Mouse (Mus musculus) induced T-regulatory cell, adult 2 months (primary cell): ENCODE data around the gene Rplp2.

Experiments
- DNase-seq: peaks from one replicate; pipeline ENCODE4 v3.0.0-alpha.2; 2012; ENCODE audit warnings: low read depth

The Rplp2 gene

DNA sequence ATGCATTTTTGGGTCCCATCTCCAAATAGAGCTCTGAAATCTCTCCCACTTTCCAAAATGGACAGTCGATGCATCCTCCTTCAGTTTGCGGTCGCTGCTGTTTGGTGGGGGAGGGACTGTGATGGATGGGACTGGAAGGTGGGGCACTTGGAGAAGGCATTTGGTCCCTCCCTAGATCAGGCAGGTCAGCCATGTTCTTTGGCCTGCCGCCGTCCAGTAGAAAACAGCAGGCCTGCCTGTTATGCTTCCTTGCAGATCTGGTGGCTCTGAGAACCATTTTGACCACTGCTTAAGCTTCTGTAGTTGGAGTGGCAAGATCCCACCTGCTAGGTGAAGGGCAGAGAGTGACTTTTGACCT lies 21.0 kb downstream of the Rplp2 start:
- no peak for DNase-seq

DNA sequence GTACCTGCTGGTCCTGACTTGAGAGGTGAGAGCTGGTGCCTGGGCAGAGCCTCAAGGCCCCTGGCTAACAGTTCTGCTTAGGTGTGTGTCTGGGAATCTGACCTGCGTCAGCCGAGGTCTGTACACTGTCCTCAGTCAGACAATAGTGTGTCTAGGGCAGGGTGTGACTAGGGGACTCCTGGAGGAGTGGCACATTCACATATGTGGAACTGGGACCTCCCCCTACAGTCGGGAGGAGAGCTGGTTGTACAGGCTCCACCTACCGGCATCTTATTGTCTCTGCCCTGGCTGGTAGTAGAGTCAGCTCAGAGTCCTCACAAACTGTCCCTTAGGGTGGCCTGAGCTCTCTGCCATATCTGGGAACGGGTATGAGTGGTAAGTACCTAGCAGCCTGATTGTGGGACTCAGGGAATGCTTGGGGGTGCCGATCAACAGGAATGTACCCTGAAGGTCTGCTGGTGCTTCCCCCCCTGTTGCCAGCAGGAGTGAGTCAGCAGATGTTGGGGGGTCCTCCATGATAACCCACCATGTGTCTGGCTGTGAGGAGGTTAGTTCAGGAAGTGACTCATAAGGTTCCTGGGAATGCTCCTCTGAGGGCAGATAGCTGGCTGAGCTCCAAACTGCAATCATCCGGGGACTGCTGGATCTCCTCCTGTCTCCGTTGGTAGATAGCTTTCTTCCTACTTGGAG lies 21.5 kb downstream of the Rplp2 start:
- peak; percentile 75 for DNase-seq

DNA sequence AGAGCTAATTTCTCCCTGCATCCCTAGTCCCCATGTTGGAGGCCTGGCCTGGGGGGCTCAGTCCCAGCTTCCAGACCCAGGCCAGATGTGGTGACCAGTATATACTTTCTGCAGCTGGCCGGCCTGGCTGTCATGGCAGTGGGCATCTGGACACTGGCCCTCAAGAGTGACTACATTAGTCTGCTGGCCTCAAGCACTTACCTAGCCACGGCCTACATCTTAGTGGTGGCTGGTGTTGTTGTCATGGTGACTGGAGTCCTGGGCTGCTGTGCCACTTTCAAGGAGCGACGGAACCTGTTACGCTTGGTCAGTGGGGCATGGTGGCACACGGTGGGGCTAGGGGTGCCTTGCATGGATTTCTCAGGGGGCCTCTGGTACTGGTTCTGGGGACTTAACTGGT lies 22.2 kb downstream of the Rplp2 start:
- no peak for DNase-seq

DNA sequence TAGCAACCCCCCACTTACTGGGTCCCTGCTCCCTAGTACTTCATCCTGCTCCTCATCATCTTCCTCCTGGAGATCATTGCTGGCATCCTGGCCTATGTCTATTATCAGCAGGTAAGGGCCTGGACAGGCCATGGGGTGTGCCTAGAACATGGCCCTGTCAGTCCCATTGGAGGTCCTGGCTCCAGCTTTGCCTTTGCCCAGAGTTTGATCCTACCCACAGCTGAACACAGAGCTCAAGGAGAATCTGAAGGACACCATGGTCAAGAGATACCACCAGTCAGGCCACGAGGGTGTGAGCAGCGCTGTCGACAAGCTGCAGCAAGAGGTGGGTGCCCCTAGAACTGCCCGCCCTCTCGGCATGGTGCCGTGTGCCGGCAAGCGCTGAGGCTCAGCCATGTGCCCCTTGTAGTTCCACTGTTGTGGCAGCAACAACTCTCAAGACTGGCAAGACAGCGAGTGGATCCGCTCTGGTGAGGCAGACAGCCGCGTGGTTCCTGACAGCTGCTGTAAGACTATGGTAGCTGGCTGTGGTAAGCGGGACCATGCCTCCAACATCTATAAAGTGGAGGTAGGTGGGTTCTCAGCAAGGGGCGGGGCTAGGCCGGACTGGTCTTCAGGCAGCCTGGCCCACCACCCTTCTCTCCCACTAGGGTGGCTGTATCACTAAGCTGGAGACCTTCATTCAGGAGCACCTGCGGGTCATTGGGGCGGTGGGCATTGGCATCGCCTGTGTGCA lies 22.9 kb downstream of the Rplp2 start:
- DNase-seq = no peak

DNA sequence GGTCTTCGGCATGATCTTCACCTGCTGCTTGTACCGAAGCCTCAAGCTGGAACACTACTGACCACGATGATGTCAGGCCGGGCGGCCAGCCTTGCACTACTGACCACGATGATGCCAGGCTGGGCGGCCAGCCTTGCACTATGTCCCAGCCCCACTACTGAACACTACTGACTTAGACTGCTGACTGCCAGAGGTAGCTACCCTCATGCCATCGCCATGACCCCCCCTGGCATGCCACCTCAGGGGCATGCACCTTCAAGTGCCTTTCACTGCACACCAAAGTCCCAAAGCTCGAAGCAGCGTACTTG lies 23.4 kb downstream of the Rplp2 start:
- DNase-seq = no peak

DNA sequence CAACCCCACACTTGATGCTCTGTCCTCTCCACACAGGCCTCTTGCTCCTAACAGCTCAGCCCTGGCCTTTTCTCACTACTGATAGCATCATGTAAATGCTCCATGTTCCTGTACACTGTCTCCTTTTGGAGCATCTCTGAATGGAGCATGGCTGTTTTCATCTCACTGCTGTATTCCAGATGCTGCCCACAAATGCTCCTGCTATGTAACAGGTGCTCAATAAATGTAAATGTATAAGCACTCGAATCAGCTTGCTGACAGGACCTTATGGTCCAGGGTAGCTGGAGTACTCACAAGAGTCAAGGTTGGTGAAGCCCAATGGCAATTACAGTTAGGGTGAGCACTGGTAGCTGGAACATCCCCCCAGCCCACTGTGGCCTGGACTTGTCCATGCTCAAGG lies 24.1 kb downstream of the Rplp2 start:
- no peak for DNase-seq

DNA sequence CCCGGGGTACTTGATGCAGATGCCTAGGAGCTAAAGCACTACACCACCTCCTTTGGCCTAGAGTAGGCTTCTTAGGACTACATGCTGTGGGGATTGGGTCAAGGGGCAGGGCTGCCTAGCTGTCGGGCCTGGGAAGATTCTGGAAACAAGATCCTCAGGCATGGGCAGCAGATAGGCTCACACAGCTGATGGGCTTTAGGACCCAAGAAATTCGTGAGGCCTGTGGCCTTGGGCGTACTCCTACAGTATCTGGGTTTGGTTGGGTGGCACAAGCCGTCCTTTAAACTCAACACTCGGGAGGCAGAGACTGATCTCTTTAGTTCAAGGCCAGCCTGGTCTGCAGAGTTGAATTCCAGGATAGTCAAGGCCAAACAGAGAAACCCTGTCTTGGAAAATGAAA lies 25.1 kb downstream of the Rplp2 start:
- no peak for DNase-seq

DNA sequence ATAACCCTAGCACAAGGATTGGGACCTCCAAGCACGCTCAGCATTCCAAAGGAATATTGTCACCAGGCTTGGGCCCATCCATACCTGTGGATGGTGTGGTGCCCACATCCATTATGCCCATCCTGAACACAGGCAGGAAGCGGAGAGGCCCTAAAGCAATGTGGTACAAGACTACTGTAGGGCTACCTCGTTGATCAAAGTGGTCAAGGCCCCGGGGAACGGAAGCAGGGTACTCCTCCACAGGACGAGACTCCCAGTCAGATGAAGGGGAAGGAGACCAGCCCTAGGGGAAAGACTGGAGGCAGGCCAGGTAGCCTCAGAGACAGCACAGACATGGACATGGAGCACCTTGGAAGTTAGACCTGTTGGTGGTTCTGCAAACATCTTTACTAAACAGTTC lies 25.6 kb downstream of the Rplp2 start:
- no peak for DNase-seq

DNA sequence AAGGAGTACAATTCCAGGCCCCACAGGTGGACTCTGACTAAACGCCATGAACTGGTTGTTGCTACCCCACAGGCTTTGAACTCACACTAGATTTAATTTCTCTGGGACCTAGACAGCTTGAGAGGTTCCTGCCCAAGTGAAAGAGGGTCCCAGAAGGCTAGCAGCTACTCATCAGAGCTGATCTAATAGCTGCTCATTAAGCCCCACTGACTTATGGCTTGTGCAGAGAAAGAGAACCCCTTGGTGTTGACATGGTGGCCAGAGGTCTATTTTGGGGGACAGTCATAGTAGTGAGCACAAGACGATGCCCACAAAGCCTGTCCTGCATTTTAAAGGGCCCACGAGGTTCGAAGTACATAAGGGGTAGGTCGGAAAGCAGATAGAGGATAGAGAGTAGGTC lies 27.0 kb downstream of the Rplp2 start:
- no peak for DNase-seq

DNA sequence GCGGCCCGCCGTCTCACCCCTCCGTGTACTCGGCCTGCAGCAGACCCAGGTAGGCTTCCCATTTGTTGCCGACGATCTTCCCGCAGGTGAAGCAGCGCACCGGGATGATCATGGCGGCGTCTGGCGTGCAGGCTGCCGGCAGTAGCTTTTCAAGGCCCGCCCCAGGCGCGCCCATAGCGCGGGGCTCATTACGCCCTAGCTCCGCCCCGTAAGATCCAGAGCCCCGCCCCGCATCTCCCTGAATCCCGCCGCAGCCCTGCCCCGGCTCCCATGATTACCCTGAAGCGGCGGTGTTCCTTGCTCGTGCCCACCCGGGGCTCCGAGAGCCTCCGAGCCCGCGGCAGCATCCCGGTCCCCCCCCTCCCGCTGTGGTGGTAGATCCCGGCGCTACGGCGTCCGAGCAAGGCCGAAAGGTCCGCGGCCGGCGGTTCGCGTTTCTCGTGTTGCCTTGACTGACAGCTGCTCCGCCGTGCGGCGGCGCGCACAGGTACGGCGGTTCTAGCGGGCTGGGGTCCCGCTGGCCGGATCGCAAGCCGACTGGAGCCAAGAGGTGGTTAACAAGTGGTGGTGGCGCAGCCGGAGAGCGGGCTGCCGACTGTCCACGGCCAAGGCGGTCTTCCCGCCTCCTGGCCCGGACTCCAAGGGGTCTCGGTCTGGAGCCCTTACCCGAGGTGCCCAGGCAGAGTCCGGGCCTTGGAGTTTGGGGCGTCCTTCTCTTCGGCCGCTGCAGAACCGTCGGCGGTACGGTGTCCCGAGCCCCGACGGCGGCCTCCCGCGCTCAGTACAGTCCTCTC lies 28.0 kb downstream of the Rplp2 start, which contains the start of the genes Polr2l and Tspan4:
Gene Polr2l, minus strand, starts transcription at position 122 of the 794 bp plus-strand sequence.
Gene Tspan4, plus strand, starts transcription at position 230 of the 794 bp plus-strand sequence.
- DNase-seq = peak; percentile 93

DNA sequence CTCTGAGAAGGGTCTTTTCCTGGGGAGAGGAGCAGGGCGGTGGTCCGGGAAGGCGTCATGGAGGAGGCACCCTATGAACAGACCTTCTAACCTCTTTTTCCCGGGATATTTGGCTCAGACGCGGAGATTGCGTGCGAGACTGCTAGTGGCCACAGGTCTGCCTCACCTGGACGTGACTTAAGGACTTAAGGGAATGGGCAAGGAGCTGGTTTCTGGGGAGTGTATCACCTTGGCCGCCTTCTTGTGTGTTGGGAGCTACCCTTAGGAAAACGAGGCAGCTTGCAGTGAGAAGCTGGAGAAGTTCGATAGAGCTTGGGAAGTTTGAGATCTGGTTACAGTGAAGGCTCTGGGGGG lies 28.6 kb downstream of the Rplp2 start:
- no peak for DNase-seq

DNA sequence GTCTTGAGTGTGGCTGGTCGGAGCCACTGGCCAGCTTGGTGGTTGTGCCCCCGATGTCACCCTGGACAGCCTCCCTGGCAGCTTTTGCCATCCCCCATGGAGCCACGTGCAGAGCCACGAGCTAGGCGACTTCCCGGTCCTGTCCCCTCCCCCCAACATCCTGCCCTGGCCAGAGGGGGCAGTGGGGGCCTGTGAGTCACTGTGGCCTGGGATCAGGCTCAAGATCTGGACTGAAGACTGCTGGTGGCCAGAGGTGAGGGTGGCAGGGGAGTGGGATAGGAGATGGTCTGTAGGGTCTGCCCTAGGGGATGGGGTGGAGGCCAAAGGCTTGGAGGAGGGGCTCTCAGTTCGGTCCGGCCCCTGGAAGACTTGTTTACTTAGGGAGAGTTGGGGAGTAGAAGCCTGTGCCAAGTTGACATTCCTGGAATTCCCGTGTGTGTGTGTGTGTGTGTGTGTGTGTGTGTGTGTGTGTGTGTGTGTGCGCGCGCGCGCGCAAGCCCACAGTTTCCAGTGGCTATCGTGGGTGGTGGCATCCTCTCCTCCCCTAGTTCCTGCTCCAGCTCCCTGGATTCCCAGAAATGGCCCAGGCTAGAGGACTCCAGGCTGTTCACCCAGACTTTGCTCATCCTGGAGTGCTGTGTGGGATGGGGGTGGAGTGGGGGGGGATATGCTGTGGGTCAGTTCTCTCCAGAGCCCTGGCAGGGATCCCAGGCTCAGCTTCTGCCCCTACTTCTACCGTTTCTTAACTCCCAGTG lies 29.2 kb downstream of the Rplp2 start:
- DNase-seq = peak; percentile 54

DNA sequence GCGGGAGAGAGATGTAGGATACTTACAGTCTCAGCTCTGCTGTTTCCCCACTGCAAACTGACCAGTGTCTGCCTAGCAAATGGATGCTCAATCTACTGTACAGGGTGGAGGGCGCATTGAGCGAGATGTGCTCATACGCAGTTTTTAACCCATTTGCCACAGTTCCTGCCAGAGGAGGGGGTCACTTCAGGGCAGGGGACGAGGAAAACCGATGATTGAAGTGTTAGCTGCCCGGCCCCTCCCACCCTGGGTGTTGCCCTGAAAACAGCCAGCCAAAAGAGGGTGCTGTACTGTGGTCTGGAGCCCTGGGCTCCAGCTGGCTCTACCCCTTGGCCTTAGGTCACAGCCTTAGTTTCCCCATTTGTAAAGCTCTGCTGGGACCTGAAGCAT lies 29.8 kb downstream of the Rplp2 start:
- DNase-seq = peak; percentile 44

DNA sequence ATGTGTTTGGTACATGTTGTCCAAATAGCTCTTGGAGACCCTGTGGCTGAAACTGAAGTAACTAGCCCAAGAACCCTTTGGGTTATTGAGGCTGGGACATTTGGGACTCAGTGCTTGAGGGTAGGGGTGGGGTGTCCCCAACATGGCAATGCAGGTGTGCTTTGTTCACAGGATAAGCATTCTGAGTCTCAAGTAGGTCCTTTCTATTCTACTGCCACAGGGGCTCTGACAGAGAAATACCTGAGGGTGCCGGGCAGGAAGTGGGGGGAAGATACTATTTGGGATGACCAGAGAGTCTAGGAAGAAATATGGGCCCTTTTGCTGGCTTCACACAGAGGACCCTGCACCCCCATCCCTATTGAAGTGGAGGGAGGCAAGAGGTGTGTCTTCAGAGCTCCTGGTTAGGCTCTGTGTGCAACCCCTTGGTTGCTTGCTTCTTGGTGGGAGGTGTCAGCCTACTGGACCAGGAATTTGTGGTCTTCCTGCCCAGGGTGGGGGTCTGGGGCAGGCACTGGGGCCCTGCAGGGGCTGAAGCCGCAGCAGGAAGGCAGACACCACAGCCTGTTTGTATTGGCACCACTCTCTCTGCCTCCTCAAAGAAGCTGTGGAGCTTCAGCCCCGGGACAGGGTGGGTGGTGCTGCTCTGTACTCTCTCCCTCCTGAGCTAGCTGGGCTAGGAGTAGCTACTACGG lies 30.6 kb downstream of the Rplp2 start:
- DNase-seq = no peak

DNA sequence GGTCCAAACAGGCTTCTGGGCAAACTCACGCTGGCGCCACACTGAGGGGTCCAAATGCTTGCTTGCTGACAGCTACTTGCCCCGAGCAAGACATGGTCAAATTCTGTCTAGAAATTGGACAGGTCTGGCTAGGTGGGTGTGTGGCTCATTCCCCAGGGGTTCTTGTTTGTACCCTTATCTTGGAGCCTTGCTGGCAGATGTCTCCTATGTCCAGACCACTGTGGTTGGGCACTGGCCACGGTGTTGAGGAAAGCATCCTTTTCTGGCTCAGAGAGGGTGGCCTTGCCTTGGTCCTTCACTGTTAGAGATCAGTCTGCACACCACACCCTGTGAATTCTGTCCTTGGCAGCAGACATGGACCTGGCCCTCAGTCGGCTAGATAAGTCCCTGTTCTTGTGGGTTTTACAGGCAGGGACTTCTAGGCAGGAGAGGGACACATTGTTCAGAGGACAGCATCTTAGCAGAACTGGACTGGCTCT lies 31.1 kb downstream of the Rplp2 start:
- no peak for DNase-seq

DNA sequence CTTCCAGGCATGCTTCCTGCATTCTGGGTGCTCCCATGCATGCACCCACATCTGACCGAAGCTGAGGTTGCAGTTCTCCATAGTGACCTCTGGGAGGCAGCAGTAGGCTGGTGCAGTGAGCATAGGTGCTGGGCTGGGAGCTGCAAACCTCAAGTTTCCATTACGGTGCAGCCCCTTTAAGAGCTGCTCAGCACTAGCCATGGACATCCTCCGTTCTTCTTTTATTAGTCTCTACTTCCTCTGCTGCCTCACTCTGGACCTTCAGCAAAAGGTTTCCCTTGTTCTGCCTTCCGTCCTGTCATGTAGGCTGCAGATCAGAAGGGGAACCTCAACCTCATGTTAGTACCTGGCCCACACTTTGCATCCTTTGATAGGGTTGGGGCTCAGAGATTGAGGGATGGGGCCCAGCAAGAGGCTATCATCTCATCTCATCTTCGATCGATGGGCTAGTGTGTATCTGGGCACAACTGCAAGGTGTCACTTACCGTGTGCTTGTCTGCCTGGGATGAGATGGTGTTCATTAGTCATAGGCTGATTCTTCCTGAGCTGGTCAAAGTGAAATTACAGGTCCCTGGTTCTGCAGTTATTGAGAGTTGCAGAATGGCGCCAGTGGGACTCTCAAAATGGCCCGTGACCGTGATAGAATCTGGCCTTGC lies 33.8 kb downstream of the Rplp2 start:
- peak; percentile 92 for DNase-seq

DNA sequence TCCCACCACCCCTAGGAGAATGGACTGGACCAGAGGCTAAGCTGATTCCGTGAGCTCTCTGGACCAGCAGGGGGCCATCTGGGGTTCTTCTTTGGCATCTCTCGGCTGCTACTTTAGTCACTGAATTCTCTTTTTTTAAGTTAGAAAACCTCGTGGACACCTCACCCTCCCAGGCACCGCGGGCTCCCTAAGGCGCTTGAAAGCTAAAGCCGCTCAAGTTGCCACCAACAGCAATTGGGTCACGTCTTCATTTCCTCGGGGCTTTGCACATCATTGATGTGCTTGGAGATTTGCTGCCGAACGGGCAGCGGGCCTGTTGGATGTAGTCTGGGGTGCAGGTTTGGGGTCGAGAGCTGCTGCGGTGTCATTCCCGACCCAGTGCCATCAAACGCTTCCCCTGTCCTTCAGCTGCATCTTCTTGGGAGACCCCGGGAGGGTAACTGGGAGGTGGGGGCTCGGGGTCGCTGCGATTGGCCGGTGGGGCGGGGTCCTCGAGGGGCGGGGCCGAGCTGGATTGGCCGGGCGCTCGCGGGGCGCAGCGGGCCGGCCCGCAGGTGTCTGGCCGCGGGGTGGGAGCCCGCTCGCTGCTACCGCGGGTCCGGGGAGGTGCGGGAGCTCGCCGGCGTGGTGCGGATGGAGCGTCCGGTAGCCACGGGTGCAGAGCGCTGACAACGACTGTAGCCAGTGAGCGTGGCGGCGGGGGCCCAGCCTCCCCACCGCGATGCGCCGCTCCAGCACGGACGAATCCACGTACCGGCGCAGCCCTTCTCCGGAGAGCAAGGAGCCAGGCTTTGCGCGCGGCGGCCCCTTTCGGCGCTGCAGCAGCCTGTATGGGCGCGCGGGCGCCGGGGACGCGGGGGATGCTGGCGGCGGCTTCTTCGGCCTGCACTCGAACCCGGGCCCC lies 34.6 kb downstream of the Rplp2 start:
- peak; percentile 80 for DNase-seq

DNA sequence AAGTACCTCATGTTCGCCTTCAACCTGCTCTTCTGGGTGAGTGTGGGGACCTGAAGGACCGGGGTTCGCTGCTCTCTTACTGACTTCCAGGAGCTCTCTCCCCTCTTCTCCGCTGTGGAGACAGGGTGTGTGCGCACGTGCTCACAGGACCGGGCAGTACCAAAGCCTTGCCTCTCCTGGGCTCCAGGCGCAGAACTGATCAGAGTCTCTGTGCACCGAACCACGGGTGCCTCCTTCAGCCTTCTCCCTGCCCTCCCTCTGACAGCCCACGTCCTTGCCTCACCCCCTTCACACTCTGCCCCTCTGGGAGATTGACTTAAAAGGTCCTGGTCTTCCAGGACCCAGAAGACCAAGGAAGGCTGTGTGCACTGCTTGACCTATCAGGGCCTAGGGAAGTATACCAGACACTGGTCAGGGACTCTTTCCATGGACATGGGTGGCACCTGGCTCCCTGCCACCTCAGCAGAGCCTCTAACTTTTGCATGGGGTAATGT lies 35.4 kb downstream of the Rplp2 start:
- DNase-seq = no peak

DNA sequence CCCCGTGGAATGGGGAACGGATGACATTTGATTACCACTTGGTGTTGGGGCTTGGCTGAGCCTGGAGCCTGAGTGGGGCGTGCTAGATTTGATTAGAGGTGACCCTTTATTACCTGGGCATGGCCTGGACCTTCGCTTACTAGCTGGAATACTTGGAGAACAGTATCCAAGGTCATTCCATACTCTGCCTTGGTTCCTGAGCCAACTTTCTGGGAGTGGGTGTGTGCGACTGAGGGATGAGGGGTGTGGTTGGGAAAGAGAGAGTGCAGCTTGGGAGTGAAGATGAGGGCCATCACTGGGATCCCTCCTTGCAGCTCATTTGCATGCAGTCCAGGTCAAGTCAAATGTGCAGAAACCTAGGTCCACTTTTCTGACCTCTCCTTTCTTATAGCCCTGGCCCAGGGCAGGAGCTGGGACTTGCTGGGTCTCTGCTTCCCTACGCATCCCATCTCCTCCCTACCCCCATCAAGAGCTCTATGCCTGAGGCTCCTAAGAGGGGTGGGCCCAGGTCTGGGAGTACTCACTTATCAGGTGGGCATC lies 36.0 kb downstream of the Rplp2 start:
- DNase-seq = no peak
